Mouse (Mus musculus) C2C12 (cell line): Measurements from ENCODE around the gene Pex5. TPM values are rescaled to one million over a fixed set of nuclear protein-coding genes. Genes with fewer than 3 reads are reported as not detected.

Experiments
- H3K27me3 ChIP-seq: one replicate; pipeline ENCODE4 v1.6.1; 2011; ENCODE audit not compliant: control insufficient read depth, insufficient read depth, insufficient read length
- H3K36me3 ChIP-seq: one replicate; pipeline ENCODE4 v1.6.1; 2011; ENCODE audit not compliant: control insufficient read depth, insufficient read depth
- H3K4me3 ChIP-seq: one replicate; pipeline ENCODE4 v1.5.1; 2011; ENCODE audit warnings: mild to moderate bottlenecking, control low read depth; ENCODE audit not compliant: poor library complexity, insufficient read depth, severe bottlenecking
- H3K79me2 ChIP-seq: one replicate; pipeline ENCODE4 v1.6.1; 2011; ENCODE audit not compliant: control insufficient read depth, insufficient read depth
- H3K79me3 ChIP-seq: one replicate; pipeline ENCODE4 v1.6.1; 2011; ENCODE audit warnings: low read depth, control low read depth
- H3ac ChIP-seq: one replicate; pipeline ENCODE3; 2011; ENCODE audit warnings: low read depth; ENCODE audit not compliant: control insufficient read depth, insufficient read length
- CEBPB ChIP-seq: IDR thresholded peaks from one replicate; pipeline ENCODE4 v1.6.1; 2011; ENCODE audit warnings: low read depth, mild to moderate bottlenecking, control low read depth, moderate library complexity
- CTCF ChIP-seq: IDR thresholded peaks from one replicate; pipeline ENCODE4 v1.5.1; 2011; ENCODE audit not compliant: control insufficient read depth, insufficient read depth, insufficient read length
- FOSL1 ChIP-seq: IDR thresholded peaks from one replicate; pipeline ENCODE4 v1.8.0; 2011; ENCODE audit warnings: mild to moderate bottlenecking, low read length; ENCODE audit not compliant: poor library complexity, insufficient read depth, severe bottlenecking
- MAX ChIP-seq: IDR thresholded peaks from one replicate; pipeline ENCODE4 v1.6.1; 2011; ENCODE audit warnings: mild to moderate bottlenecking, control low read depth
- MYOD1 ChIP-seq: IDR thresholded peaks from one replicate; pipeline ENCODE4 v1.6.1; 2011; ENCODE audit warnings: low read depth; ENCODE audit not compliant: control insufficient read depth, insufficient read length
- MYOG ChIP-seq: IDR thresholded peaks from one replicate; pipeline ENCODE4 v1.6.1; 2011; ENCODE audit not compliant: control insufficient read depth, insufficient read length; ENCODE audit errors: extremely low read depth
- USF1 ChIP-seq: IDR thresholded peaks from one replicate; pipeline ENCODE4 v1.6.1; 2011; ENCODE audit warnings: low read depth, mild to moderate bottlenecking, control low read depth, moderate library complexity
- long read RNA-seq, 2 experiments: library from polyadenylated mRNA; unstranded; transcript quantifications; one replicate each; pipeline ENCODE4 v2.0.0; 2019 to 2020
- polyA plus RNA-seq: library from polyadenylated mRNA; unstranded; fragments of >200 nt; fragmentation: generic; extraction: Trizol; gene quantifications from one replicate; pipeline ENCODE4 v1.2.1, GENCODE M21; 2012; ENCODE audit warnings: missing spikeins

Gene Pex5
- 32.9 TPM for polyA plus RNA-seq
- long read RNA-seq, experiment 1, transcript Pex5-202 (15 exons, 3,073 nt) = major isoform, 21 of 36 reads
- long read RNA-seq, experiment 1, transcript Pex5-201 (16 exons, 3,139 nt) = minor isoform, 6 of 36 reads
- long read RNA-seq, experiment 1, partial matches to known transcripts = 6 of 36 reads
- long read RNA-seq, experiment 1, other reads (novel, unspliced or antisense) = 2 of 36 reads
- long read RNA-seq, experiment 2, transcript Pex5-204 (15 exons, 3,075 nt) = minor isoform, 7 of 644 reads
- long read RNA-seq, experiment 2, transcript Pex5-201 (16 exons, 3,139 nt) = minor isoform, 125 of 644 reads
- long read RNA-seq, experiment 2, transcript Pex5-202 (15 exons, 3,073 nt) = major isoform, 444 of 644 reads
- long read RNA-seq, experiment 2, partial matches to known transcripts = 17 of 644 reads
- long read RNA-seq, experiment 2, other reads (novel, unspliced or antisense) = 48 of 644 reads

- peaks cover 28% of the 10 kb centered on the region for H3K36me3 ChIP-seq
These were observed at the start of gene Pex5 for GRCm38 (mm10) chr6:124414927-124415325. Gene Pex5 (minus strand): TSS chr6:124415067.

GRCm38 (mm10) chr6:124463881-124464291, 49.0 kb upstream of the Pex5 start:
- H3K27me3 ChIP-seq = peaks cover 23% of the 10 kb centered on the region
- no peak overlapping the region for H3ac ChIP-seq
- H3K36me3 ChIP-seq = no peaks in the 10 kb centered on the region
- no peak overlapping the region for H3K4me3 ChIP-seq
- no peak for TF ChIP-seq MAX
- TF ChIP-seq CEBPB = no peak
- TF ChIP-seq MYOD1 = no peak
- no peak for TF ChIP-seq USF1
- TF ChIP-seq MYOG = no peak
- TF ChIP-seq FOSL1 = no peak
- TF ChIP-seq CTCF = no peak
- no peaks in the 10 kb centered on the region for H3K79me2 ChIP-seq
- no peaks in the 10 kb centered on the region for H3K79me3 ChIP-seq

More at GRCm38 (mm10) chr6:124414927-124415325, at the start of gene Pex5:
- Histone ChIP-seq H3ac (peak within 1 kb of the TSS; percentile 84), H3K79me2 (peaks cover 49% of the 10 kb centered on the region), H3K4me3 (peak within 1 kb of the TSS; percentile 78), H3K27me3 (no peaks in the 10 kb centered on the region), H3K79me3 (peaks cover 18% of the 10 kb centered on the region)
- no peak for TF ChIP-seq CEBPB
- TF ChIP-seq MYOD1 = no peak
- no peak for TF ChIP-seq USF1
- TF ChIP-seq MYOG = no peak
- TF ChIP-seq CTCF = no peak
- no peak for TF ChIP-seq MAX
- no peak for TF ChIP-seq FOSL1

- H3K79me2 ChIP-seq = no peaks in the 10 kb centered on the region
- H3K27me3 ChIP-seq = peaks cover 27% of the 10 kb centered on the region
- H3K36me3 ChIP-seq = no peaks in the 10 kb centered on the region
- H3ac ChIP-seq = no peak overlapping the region
- no peaks in the 10 kb centered on the region for H3K79me3 ChIP-seq
- no peak for TF ChIP-seq MYOG
- no peak for TF ChIP-seq USF1
- no peak for TF ChIP-seq CTCF
- no peak for TF ChIP-seq MAX
- TF ChIP-seq FOSL1 = no peak
- TF ChIP-seq MYOD1 = no peak
- TF ChIP-seq CEBPB = no peak
- no peak overlapping the region for H3K4me3 ChIP-seq
These were observed 44.5 kb upstream of the Pex5 start for GRCm38 (mm10) chr6:124459388-124459787.

GRCm38 (mm10) chr6:124458505-124458904, 43.6 kb upstream of the Pex5 start:
- Histone ChIP-seq H3K4me3 (no peak overlapping the region), H3ac (no peak overlapping the region), H3K27me3 (peaks cover 24% of the 10 kb centered on the region), H3K79me2 (no peaks in the 10 kb centered on the region), H3K79me3 (no peaks in the 10 kb centered on the region), H3K36me3 (no peaks in the 10 kb centered on the region)
- TF ChIP-seq MYOG (no peak), CTCF (no peak), CEBPB (no peak), USF1 (no peak), MYOD1 (no peak), FOSL1 (no peak), MAX (no peak)

- no peaks in the 10 kb centered on the region for H3K79me2 ChIP-seq
These were observed 43.0 kb upstream of the Pex5 start for GRCm38 (mm10) chr6:124457827-124458226.

More at GRCm38 (mm10) chr6:124457827-124458226, 43.0 kb upstream of the Pex5 start:
- H3K36me3 ChIP-seq = no peaks in the 10 kb centered on the region
- TF ChIP-seq MYOD1 (no peak), MAX (no peak), MYOG (no peak)
- no peak overlapping the region for H3ac ChIP-seq
- H3K27me3 ChIP-seq = peaks cover 17% of the 10 kb centered on the region
- H3K79me3 ChIP-seq = no peaks in the 10 kb centered on the region
- H3K4me3 ChIP-seq = no peak overlapping the region
